Mouse (Mus musculus): Measurements from ENCODE around the gene Fam198b. TPM values are rescaled to one million over a fixed set of nuclear protein-coding genes. Genes with fewer than 3 reads are reported as not detected.

Fam198b gene
- polyA plus RNA-seq (2014; fragmentation: Illumina TruSeq; extraction: RNeasy Lipid Tissue Mini Kit (QIAGEN cat#74804); ENCODE audit: low read depth, low replicate concordance) = 4.4 TPM

GRCm38 (mm10) chr3:79884305-79884704, at the start of gene Fam198b:
Gene Fam198b, plus strand, starts transcription at chr3:79884533.

GRCm38 (mm10) chr3:79852654-79853166, 31.6 kb upstream of the Fam198b start, which contains the start of gene Tmem144:
Gene Tmem144, minus strand, starts transcription at chr3:79852773.

Other genes with a start within 250 kb of the Fam198b start
- gene Rxfp1, start 146.7 kb upstream of the Fam198b start, polyA plus RNA-seq (2014; fragmentation: Illumina TruSeq; extraction: RNeasy Lipid Tissue Mini Kit (QIAGEN cat#74804); ENCODE audit: low read depth, low replicate concordance) = 0.08 TPM
- gene Tmem144, start 31.8 kb upstream of the Fam198b start, polyA plus RNA-seq (2014; fragmentation: Illumina TruSeq; extraction: RNeasy Lipid Tissue Mini Kit (QIAGEN cat#74804); ENCODE audit: low read depth, low replicate concordance) = 20.0 TPM